Mouse (Mus musculus): ENCODE measurements around the gene S1pr2. TPM values are rescaled to one million over a fixed set of nuclear protein-coding genes. Genes with fewer than 3 reads are reported as not detected.

S1pr2 gene
- polyA plus RNA-seq, 2 experiments, result 1.3 to 2.3 TPM

DNA sequence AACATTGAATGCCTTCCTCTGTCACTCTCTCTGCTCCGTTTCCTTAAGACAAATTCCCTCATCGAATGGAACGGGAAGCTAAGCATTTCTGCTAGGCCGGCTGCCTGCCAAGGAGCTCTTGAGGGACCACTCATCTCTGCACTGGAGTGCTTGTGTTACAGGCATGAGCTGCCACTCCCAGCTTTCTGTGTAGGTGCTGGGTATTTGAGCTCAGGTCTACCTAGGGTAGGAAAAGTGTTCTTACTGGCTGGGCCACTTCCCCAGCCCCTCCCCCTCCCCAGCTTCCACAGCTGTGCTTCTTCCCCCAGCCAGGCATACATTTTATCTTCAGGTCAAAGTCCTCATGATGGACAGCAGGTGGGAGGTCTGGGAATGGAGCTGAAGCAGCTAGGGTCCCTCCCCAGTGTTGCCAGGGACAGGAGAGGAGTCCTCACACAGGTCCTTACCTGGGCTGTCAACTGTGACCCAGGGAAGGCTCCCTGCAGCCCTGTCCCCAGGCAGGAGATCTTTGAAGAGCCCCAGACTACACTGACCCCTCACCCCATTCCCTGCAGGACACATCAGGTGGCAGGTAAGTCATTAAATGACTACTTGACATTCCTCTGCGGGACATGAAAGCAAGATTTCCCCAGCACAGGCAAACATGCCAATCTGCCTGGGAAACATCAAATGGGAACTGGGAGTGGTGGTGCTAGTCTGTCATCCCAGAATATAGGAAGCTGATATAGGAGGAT is 16.8 kb upstream of the S1pr2 start:
- Histone ChIP-seq H3K27ac (no peak overlapping the region), H3K9me3 (ENCODE audit: control insufficient read depth, low read length) (no peaks in the 10 kb centered on the region), H3K4me2 (ENCODE audit: low read depth) (no peak overlapping the region), H3K4me3 (ENCODE audit: insufficient read depth in 1 of 2, low read depth in 2 of 2, low read length in 2 of 2) (no peak overlapping the region), H3K9ac (replicated peaks) (no peak overlapping the region), H3K27me3 (ENCODE audit: control insufficient read depth, insufficient read depth, low read length) (no peaks in the 10 kb centered on the region), H3K36me3 (replicated peaks; ENCODE audit: control insufficient read depth, insufficient read depth, low read depth) (no peaks in the 10 kb centered on the region), H3K4me1 (replicated peaks; ENCODE audit: control insufficient read depth in 2 of 2, insufficient read depth in 2 of 2, low read length in 1 of 2) (peaks cover 0 to 3% of the 10 kb centered on the region in 2 experiments; a peak in 2 of 4 replicates)
- TF ChIP-seq EP300 (IDR thresholded peaks at IDR 0.05; ENCODE audit: low read depth), result no peak
- no peak for TF ChIP-seq CTCF (IDR thresholded peaks at IDR 0.05; ENCODE audit: low read depth)
- ATAC-seq (ENCODE audit: insufficient read depth), result no peak
- no peak for DNase-seq (ENCODE audit: low read depth in 3 of 3, low spot score in 3 of 3)
- whole genome bisulfite sequencing (ENCODE audit: insufficient replicate concordance), result 68% methylated on average over 5 of the region's 5 CpGs

DNA sequence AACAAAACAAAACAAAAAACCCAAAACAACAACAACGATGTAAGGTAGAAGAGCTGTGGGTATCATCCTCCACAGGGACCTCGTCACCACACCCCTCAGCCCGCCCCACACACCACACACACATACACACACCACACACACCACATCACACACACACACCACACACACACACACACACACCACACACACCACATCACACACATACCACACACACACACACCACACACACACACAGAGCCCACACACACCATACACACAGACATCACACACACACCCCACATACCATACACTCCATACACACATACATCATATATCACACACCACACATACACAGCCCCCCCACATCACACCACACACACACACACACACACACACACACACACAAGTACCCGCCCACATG is 15.0 kb upstream of the S1pr2 start:
- Histone ChIP-seq H3K4me1 (replicated peaks; ENCODE audit: control insufficient read depth in 2 of 2, insufficient read depth in 2 of 2, low read length in 1 of 2) (no peaks in the 10 kb centered on the region), H3K36me3 (replicated peaks; ENCODE audit: control insufficient read depth, insufficient read depth, low read depth) (no peaks in the 10 kb centered on the region), H3K4me2 (ENCODE audit: low read depth) (no peak overlapping the region), H3K27ac (no peak overlapping the region), H3K4me3 (ENCODE audit: insufficient read depth in 1 of 2, low read depth in 2 of 2, low read length in 2 of 2) (no peak overlapping the region), H3K27me3 (ENCODE audit: control insufficient read depth, insufficient read depth, low read length) (no peaks in the 10 kb centered on the region), H3K9ac (replicated peaks) (no peak overlapping the region), H3K9me3 (ENCODE audit: control insufficient read depth, low read length) (no peaks in the 10 kb centered on the region)
- TF ChIP-seq CTCF (IDR thresholded peaks at IDR 0.05; ENCODE audit: low read depth), result no peak
- TF ChIP-seq EP300 (IDR thresholded peaks at IDR 0.05; ENCODE audit: low read depth), result no peak
- DNase-seq (ENCODE audit: low read depth in 3 of 3, low spot score in 3 of 3) (no peak), ATAC-seq (ENCODE audit: insufficient read depth) (no peak)
- 62% methylated on average over 4 of the region's 4 CpGs for WGBS (ENCODE audit: insufficient replicate concordance)

DNA sequence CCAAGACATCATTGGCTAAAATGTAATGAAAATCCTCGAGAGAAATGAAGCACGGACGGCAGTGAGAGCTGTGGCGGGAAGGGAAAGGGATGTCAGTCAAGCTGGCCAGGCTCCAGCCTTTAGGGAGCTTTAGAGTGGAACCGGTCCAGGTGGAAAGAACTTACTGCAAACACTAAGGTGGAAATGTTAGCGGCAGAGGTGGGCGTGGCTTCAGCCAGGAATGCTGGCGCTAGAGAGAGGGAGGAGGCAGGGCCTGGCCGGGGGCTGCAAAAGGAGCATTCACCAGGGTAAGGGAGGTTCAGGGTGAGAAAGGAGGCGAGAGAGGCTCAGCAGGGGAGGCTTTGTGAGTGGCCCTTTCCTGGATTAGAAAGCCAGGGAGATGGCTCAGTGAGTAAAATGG is 14.3 kb upstream of the S1pr2 start:
- Histone ChIP-seq H3K4me3 (ENCODE audit: insufficient read depth in 1 of 2, low read depth in 2 of 2, low read length in 2 of 2) (no peak overlapping the region), H3K4me2 (ENCODE audit: low read depth) (peak overlapping the region; percentile 1; the same call in 1 of the 2 replicates), H3K27me3 (ENCODE audit: control insufficient read depth, insufficient read depth, low read length) (no peaks in the 10 kb centered on the region), H3K4me1 (replicated peaks; ENCODE audit: control insufficient read depth in 2 of 2, insufficient read depth in 2 of 2, low read length in 1 of 2) (no peaks in the 10 kb centered on the region), H3K36me3 (replicated peaks; ENCODE audit: control insufficient read depth, insufficient read depth, low read depth) (no peaks in the 10 kb centered on the region), H3K27ac (no peak overlapping the region), H3K9ac (replicated peaks) (no peak overlapping the region), H3K9me3 (ENCODE audit: control insufficient read depth, low read length) (no peaks in the 10 kb centered on the region)
- TF ChIP-seq CTCF (IDR thresholded peaks at IDR 0.05; ENCODE audit: low read depth) (no peak), EP300 (IDR thresholded peaks at IDR 0.05; ENCODE audit: low read depth) (no peak)
- WGBS (ENCODE audit: insufficient replicate concordance), result 23% methylated on average over 10 of the region's 10 CpGs
- DNase-seq (ENCODE audit: low read depth in 3 of 3, low spot score in 3 of 3) (no peak), ATAC-seq (ENCODE audit: insufficient read depth) (no peak)

DNA sequence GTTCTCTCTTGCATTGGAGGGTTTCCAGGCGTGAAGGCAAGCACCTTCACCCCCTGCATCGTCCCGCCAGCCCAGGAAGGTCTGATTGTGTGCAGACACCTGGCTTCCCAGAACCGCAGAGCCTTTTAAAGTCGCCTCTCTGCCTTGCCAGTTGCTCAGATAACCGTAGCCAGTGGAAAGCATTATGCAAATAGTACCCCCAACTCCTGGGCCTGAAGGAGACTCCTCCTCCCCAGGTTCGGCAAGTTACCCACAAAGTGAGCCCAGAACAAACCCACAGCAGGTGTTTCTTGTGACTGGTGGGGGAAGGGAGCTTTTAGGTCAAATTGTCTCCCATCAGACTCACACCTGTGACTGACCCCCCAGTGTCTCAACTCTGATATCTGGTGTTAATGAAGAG is 11.4 kb upstream of the S1pr2 start:
- no peak for TF ChIP-seq CTCF (IDR thresholded peaks at IDR 0.05; ENCODE audit: low read depth)
- Histone ChIP-seq H3K36me3 (replicated peaks; ENCODE audit: control insufficient read depth, insufficient read depth, low read depth) (no peaks in the 10 kb centered on the region), H3K4me3 (ENCODE audit: insufficient read depth in 1 of 2, low read depth in 2 of 2, low read length in 2 of 2) (no peak overlapping the region), H3K27me3 (ENCODE audit: control insufficient read depth, insufficient read depth, low read length) (no peaks in the 10 kb centered on the region), H3K4me2 (ENCODE audit: low read depth) (no peak overlapping the region), H3K27ac (no peak overlapping the region), H3K9me3 (ENCODE audit: control insufficient read depth, low read length) (no peaks in the 10 kb centered on the region), H3K4me1 (replicated peaks; ENCODE audit: control insufficient read depth in 2 of 2, insufficient read depth in 2 of 2, low read length in 1 of 2) (peaks cover 0 to 4% of the 10 kb centered on the region in 2 experiments; a peak in 2 of 4 replicates), H3K9ac (replicated peaks) (no peak overlapping the region)
- 23% methylated on average over 7 of the region's 7 CpGs for WGBS (ENCODE audit: insufficient replicate concordance)
- ATAC-seq (ENCODE audit: insufficient read depth), result no peak
- no peak for DNase-seq (ENCODE audit: low read depth in 3 of 3, low spot score in 3 of 3)

DNA sequence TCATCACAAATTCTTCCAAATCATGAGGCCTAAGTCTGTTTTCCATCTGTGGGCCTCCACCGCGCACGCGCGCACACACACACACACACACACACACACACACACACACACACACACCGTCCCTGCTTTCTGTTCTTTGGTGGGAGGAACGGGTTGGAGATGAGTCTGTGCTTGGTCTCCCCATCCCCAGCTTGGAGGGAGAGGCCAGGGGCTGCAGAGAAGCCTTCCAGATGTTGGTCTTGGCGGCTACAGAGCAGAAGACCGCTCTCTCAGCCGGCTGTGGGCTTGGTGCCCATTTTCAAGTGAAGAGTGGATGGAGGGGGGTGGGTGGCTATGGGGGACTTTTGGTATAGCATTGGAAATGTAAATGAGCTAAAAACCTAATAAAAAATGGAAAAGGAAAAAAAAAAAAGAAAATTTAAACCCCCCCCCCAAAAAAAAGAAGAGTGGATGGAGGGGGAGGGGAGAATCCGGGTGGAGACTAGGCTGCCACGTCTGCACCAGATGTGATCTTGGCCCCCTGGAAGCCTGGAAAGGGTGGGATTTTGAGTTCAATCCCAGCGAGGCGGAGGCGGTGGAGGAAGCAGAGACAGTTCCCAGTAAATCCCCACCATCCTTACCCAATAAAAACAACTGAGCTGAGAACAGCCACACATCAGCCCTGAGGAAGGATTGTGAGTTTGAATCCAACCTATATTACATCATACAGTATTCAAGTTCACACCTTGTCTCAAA is 10.5 kb upstream of the S1pr2 start:
- TF ChIP-seq EP300 (IDR thresholded peaks at IDR 0.05; ENCODE audit: low read depth), result no peak
- no peak for TF ChIP-seq CTCF (IDR thresholded peaks at IDR 0.05; ENCODE audit: low read depth)
- Histone ChIP-seq H3K27ac (no peak overlapping the region), H3K27me3 (ENCODE audit: control insufficient read depth, insufficient read depth, low read length) (no peaks in the 10 kb centered on the region), H3K4me3 (ENCODE audit: insufficient read depth in 1 of 2, low read depth in 2 of 2, low read length in 2 of 2) (no peak overlapping the region), H3K36me3 (replicated peaks; ENCODE audit: control insufficient read depth, insufficient read depth, low read depth) (no peaks in the 10 kb centered on the region), H3K4me1 (replicated peaks; ENCODE audit: control insufficient read depth in 2 of 2, insufficient read depth in 2 of 2, low read length in 1 of 2) (peaks cover 0 to 4% of the 10 kb centered on the region in 2 experiments; a peak in 2 of 4 replicates), H3K9ac (replicated peaks) (no peak overlapping the region), H3K9me3 (ENCODE audit: control insufficient read depth, low read length) (no peaks in the 10 kb centered on the region), H3K4me2 (ENCODE audit: low read depth) (no peak overlapping the region)
- DNase-seq (ENCODE audit: low read depth in 3 of 3, low spot score in 3 of 3) (no peak), ATAC-seq (ENCODE audit: insufficient read depth) (no peak)
- 67% methylated on average over 15 of the region's 15 CpGs for WGBS (ENCODE audit: insufficient replicate concordance)

Measured in liver, embryonic 14.5 days (tissue).